Mouse (Mus musculus) CH12.LX (cell line): ENCODE results near the gene Dtnbp1. TPM values are rescaled to one million over a fixed set of nuclear protein-coding genes. Genes with fewer than 3 reads are reported as not detected.

ENCODE experiments used
- DNase-seq: peaks from one replicate; pipeline ENCODE4 v3.0.0-alpha.2; 2013; ENCODE audit errors: extremely low read depth
- H3K27ac ChIP-seq: 2 replicates; pipeline ENCODE4 v1.5.1; 2012; ENCODE audit warnings: low read depth, mild to moderate bottlenecking, control low read depth, moderate library complexity; ENCODE audit not compliant: insufficient read depth
- H3K27me3 ChIP-seq: replicated peaks from 2 replicates; pipeline ENCODE3; 2012; ENCODE audit warnings: inconsistent platforms
- H3K36me3 ChIP-seq, 2 experiments: replicated peaks in 1 of 2; 2 replicates each; pipeline versions ENCODE3 to v1.6.1; 2012; ENCODE audit warnings: inconsistent platforms in 1 of 2, low read length in 1 of 2, mild to moderate bottlenecking in 1 of 2, mixed read lengths in 1 of 2, moderate library complexity in 1 of 2; ENCODE audit not compliant: control insufficient read depth in 1 of 2, insufficient read depth in 1 of 2
- H3K4me1 ChIP-seq, 2 experiments: 2 replicates each; pipeline ENCODE4 v1.6.1; 2012; ENCODE audit warnings: inconsistent platforms in 1 of 2, moderate library complexity in 1 of 2; ENCODE audit not compliant: insufficient read depth in 2 of 2, control insufficient read depth in 1 of 2
- H3K4me2 ChIP-seq: 2 replicates; pipeline ENCODE4 v1.6.1; 2012; ENCODE audit warnings: low read depth, mild to moderate bottlenecking, control low read depth; ENCODE audit not compliant: poor library complexity, insufficient read depth, severe bottlenecking
- H3K4me3 ChIP-seq, 3 experiments: fragments of 150-350 bp in 1 of 3; sonication (generic) in 1 of 3; replicated peaks in 1 of 3; 2 replicates each; pipeline versions ENCODE3 to v1.5.1; 2011 to 2012; ENCODE audit warnings: low read depth in 2 of 3, low read length in 2 of 3, mild to moderate bottlenecking in 2 of 3, moderate library complexity in 2 of 3, control low read depth in 1 of 3, improper control_type of control experiment in 1 of 3, inconsistent platforms in 1 of 3, mixed read lengths in 1 of 3; ENCODE audit not compliant: poor library complexity in 1 of 3
- H3K79me2 ChIP-seq: replicated peaks from 2 replicates; pipeline ENCODE4 v1.6.1; 2012; ENCODE audit warnings: mild to moderate bottlenecking, moderate library complexity; ENCODE audit not compliant: control insufficient read depth, poor library complexity, insufficient read depth, severe bottlenecking; ENCODE audit errors: extremely low read depth
- H3K9ac ChIP-seq: 2 replicates; pipeline ENCODE4 v1.6.1; 2012; ENCODE audit warnings: low read depth, mild to moderate bottlenecking, control low read depth, moderate library complexity; ENCODE audit not compliant: insufficient read depth
- H3K9me3 ChIP-seq: replicated peaks from 2 replicates; pipeline ENCODE3; 2012; ENCODE audit warnings: low read length, inconsistent platforms, mixed read lengths
- BHLHE40 ChIP-seq: IDR thresholded peaks from 2 replicates; pipeline ENCODE4 v1.6.1; 2011; ENCODE audit warnings: mild to moderate bottlenecking, low read depth, low read length, improper control_type of control experiment
- CHD1 ChIP-seq: IDR thresholded peaks from 2 replicates; pipeline ENCODE4 v1.6.1; 2012; ENCODE audit warnings: low read depth, low read length, improper control_type of control experiment, inconsistent platforms
- CHD2 ChIP-seq: IDR thresholded peaks from 2 replicates; pipeline ENCODE4 v1.6.1; 2011; ENCODE audit warnings: low read length, improper control_type of control experiment
- CTCF ChIP-seq, 2 experiments: IDR thresholded peaks in 1 of 2; conservative IDR thresholded peaks in 1 of 2; 2 replicates each; pipeline ENCODE4 v1.5.1; 2011 to 2012; ENCODE audit warnings: low read depth in 2 of 2, low read length in 2 of 2, improper control_type of control experiment in 1 of 2, inconsistent platforms in 1 of 2, mild to moderate bottlenecking in 1 of 2, moderate library complexity in 1 of 2
- EP300 ChIP-seq: IDR thresholded peaks from 2 replicates; pipeline ENCODE4 v1.6.1; 2011; ENCODE audit warnings: low read length, improper control_type of control experiment
- GABPA ChIP-seq: IDR thresholded peaks from 2 replicates; pipeline ENCODE4 v1.6.1; 2012; ENCODE audit warnings: low read depth, low read length, improper control_type of control experiment, inconsistent platforms; ENCODE audit not compliant: insufficient replicate concordance
- JUN ChIP-seq: IDR thresholded peaks from 2 replicates; pipeline ENCODE4 v1.6.1; 2011; ENCODE audit warnings: low read depth, mild to moderate bottlenecking, low read length, improper control_type of control experiment, moderate library complexity; ENCODE audit not compliant: insufficient read depth
- JUND ChIP-seq: conservative IDR thresholded peaks from 2 replicates; pipeline ENCODE4 v1.6.1; 2011; ENCODE audit warnings: low read depth, low read length, improper control_type of control experiment
- MAFK ChIP-seq: IDR thresholded peaks from 2 replicates; pipeline ENCODE4 v1.6.1; 2011; ENCODE audit warnings: low read length, improper control_type of control experiment; ENCODE audit not compliant: insufficient replicate concordance
- MAX ChIP-seq: IDR thresholded peaks from 2 replicates; pipeline ENCODE4 v1.6.1; 2011; ENCODE audit warnings: low read length, improper control_type of control experiment
- MXI1 ChIP-seq: IDR thresholded peaks from 2 replicates; pipeline ENCODE4 v1.6.1; 2011; ENCODE audit warnings: mild to moderate bottlenecking, low read depth, low read length, improper control_type of control experiment
- MYC ChIP-seq: IDR thresholded peaks from 2 replicates; pipeline ENCODE4 v1.6.1; 2011; ENCODE audit warnings: low read depth, mild to moderate bottlenecking, improper control_type of control experiment, low read length
- NELFE ChIP-seq: IDR thresholded peaks from 2 replicates; pipeline ENCODE4 v1.6.1; 2011; ENCODE audit warnings: low read depth, low read length, improper control_type of control experiment
- NRF1 ChIP-seq: IDR thresholded peaks from 2 replicates; pipeline ENCODE4 v1.6.1; 2014; ENCODE audit warnings: low read depth, mild to moderate bottlenecking, inconsistent platforms, low read length, improper control_type of control experiment, moderate library complexity
- PAX5 ChIP-seq: IDR thresholded peaks from 2 replicates; pipeline ENCODE4 v1.6.1; 2012; ENCODE audit warnings: low read length, inconsistent platforms, mixed read lengths
- POLR2A ChIP-seq: IDR thresholded peaks from 2 replicates; pipeline ENCODE4 v1.6.1; 2011; ENCODE audit warnings: low read depth, mild to moderate bottlenecking, improper control_type of control experiment, low read length
- POLR2AphosphoS2 ChIP-seq: IDR thresholded peaks from 2 replicates; pipeline ENCODE4 v1.6.1; 2011; ENCODE audit warnings: low read depth, low read length, improper control_type of control experiment
- SIN3A ChIP-seq: IDR thresholded peaks from 2 replicates; pipeline ENCODE4 v1.6.1; 2012; ENCODE audit warnings: low read length, improper control_type of control experiment, inconsistent platforms
- SMC3 ChIP-seq: IDR thresholded peaks from 2 replicates; pipeline ENCODE4 v1.6.1; 2011; ENCODE audit warnings: low read depth, low read length, improper control_type of control experiment
- TBP ChIP-seq: conservative IDR thresholded peaks from 2 replicates; pipeline ENCODE4 v1.6.1; 2011; ENCODE audit warnings: low read depth, low read length, improper control_type of control experiment
- TCF12 ChIP-seq: IDR thresholded peaks from 2 replicates; pipeline ENCODE4 v1.6.1; 2014; ENCODE audit warnings: low read depth, mild to moderate bottlenecking, inconsistent platforms, low read length, improper control_type of control experiment
- USF1 ChIP-seq: IDR thresholded peaks from 2 replicates; pipeline ENCODE4 v1.6.1; 2014; ENCODE audit warnings: low read depth, mild to moderate bottlenecking, inconsistent platforms, low read length, improper control_type of control experiment
- dilution Hi-C: fragments of 300-500 bp; cut with MboI; formaldehyde crosslinking; loops from 2 replicates; pipeline ENCODE4 v1.14.3; 2020; ENCODE audit warnings: low sequenced_read_pairs; ENCODE audit not compliant: extremely low pct_unique_long_range_greater_than_20kb, extremely low pct_ligation_motif_present
- in situ Hi-C: fragments of 300-500 bp; cut with MboI; formaldehyde crosslinking; loops from 3 replicates; pipeline ENCODE4 v1.14.3; 2019; ENCODE audit warnings: low sequenced_read_pairs, low pct_ligation_motif_present, low pct_unique_long_range_greater_than_20kb, mixed read lengths
- polyA plus RNA-seq: library from polyadenylated mRNA; unstranded; fragments of >175 nt; gene quantifications from 2 replicates; pipeline ENCODE4 v1.2.1, GENCODE M21; 2012; ENCODE audit warnings: low read depth; ENCODE audit not compliant: insufficient read length
- total RNA-seq, 2 experiments: library from RNA; depleted of rRNA; stranded (reverse); fragments of 300-350 nt in 1 of 2; fragments of >200 nt in 1 of 2; gene quantifications; 2 replicates each; pipeline ENCODE4 v1.2.3; 2012 to 2014

Gene Dtnbp1
- total and polyA plus RNA-seq, 3 experiments = 32.4 to 69.2 (median 35.9) TPM

DNA sequence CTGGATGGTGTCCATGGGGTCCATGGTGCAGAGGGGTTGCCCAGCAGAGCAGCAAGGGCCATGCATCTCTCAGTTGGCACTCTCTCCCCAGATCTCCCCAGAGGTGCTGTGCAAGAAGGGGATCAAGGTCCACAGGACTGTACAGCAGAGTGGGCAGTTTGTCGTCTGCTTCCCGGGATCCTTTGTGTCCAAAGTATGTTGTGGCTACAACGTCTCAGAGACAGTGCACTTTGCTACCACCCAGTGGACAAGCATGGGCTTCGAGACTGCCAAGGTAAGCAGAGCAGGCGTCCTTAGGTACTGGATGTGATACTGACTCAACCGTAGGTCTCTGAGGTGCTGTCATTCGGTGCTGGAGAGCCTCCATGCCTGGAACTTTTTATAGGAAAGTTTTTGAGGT lies 88.4 kb downstream of the Dtnbp1 start:
- no peaks in the 10 kb centered on the region for H3K27me3 ChIP-seq
- DNase-seq = no peak
- H3K27ac ChIP-seq = no peak overlapping the region
- no peaks in the 10 kb centered on the region for H3K4me1 ChIP-seq
- no peaks in the 10 kb centered on the region for H3K79me2 ChIP-seq
- in situ Hi-C loops (no loop called here), dilution Hi-C loops (no loop called here)
- peaks cover 62 to 97% of the 10 kb centered on the region in 2 experiments for H3K36me3 ChIP-seq
- no peak overlapping the region for H3K9ac ChIP-seq
- no peak for TF ChIP-seq BHLHE40
- TF ChIP-seq NRF1 = no peak
- no peak for TF ChIP-seq GABPA
- TF ChIP-seq JUN = no peak
- TF ChIP-seq USF1 = no peak
- TF ChIP-seq CHD1 = no peak
- TF ChIP-seq PAX5 = no peak
- TF ChIP-seq NELFE = no peak
- no peak for TF ChIP-seq TBP
- no peak for TF ChIP-seq MAFK
- H3K4me3 ChIP-seq = no peak overlapping the region
- H3K4me2 ChIP-seq = no peak overlapping the region
- no peaks in the 10 kb centered on the region for H3K9me3 ChIP-seq

DNA sequence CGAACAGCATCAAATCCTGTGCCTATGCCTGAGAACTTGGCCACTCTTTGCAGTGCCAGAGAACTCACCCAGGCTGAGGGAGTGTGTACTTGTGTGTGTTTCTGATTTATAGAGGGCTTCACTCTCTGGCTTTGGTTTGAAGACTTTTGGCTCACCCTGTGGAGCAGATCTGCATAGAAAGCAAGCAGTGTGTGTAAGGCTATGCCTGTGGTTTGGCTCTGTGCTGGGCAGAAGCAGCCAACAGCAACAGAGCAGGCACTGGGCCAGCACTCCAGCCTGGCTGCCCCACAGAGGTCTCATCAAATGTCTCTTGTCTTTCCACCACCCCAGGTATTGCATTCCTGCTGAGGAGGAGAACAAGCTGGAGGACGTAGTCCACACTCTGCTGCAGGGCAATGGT lies 89.1 kb downstream of the Dtnbp1 start:
- Histone ChIP-seq H3K36me3 (peaks cover 62 to 96% of the 10 kb centered on the region in 2 experiments), H3K9ac (no peak overlapping the region), H3K27ac (no peak overlapping the region), H3K27me3 (no peaks in the 10 kb centered on the region), H3K9me3 (no peaks in the 10 kb centered on the region), H3K4me1 (peaks cover 0 to 2% of the 10 kb centered on the region in 2 experiments; a peak in 2 of 4 replicates), H3K4me3 (no peak overlapping the region), H3K79me2 (no peaks in the 10 kb centered on the region), H3K4me2 (no peak overlapping the region)
- dilution Hi-C loops = no loop called here
- no peak for TF ChIP-seq POLR2A
- TF ChIP-seq SMC3 = no peak
- no peak for TF ChIP-seq SIN3A
- no peak for TF ChIP-seq TBP
- TF ChIP-seq MXI1 = no peak
- TF ChIP-seq PAX5 = no peak
- TF ChIP-seq JUND = no peak
- no peak for TF ChIP-seq EP300
- TF ChIP-seq MYC = no peak
- in situ Hi-C loops = no loop called here
- no peak for DNase-seq

DNA sequence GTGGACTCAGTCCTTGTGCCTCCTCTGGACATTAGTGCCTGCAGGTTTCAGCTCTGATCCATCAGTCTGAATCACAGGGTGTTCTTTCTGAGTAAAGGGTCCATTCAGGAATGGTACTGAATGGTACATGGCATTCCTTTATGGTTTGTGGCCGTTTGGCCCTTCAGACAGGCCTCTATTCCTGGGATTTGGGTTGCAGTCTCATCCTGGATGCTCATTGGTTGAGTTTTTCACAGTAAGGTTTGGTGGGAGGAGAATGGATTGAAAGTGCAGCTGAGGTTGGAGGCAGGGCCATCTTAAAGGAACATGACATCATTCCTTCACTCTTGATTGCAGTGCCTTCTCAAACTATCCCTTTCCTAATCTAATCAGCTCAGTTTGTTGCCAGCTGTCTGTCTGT lies 93.2 kb downstream of the Dtnbp1 start:
- DNase-seq = no peak
- Histone ChIP-seq H3K4me2 (no peak overlapping the region), H3K4me3 (no peak overlapping the region), H3K79me2 (no peaks in the 10 kb centered on the region), H3K27me3 (no peaks in the 10 kb centered on the region), H3K9me3 (no peaks in the 10 kb centered on the region), H3K36me3 (peaks cover 42 to 91% of the 10 kb centered on the region in 2 experiments), H3K4me1 (peaks cover 5 to 12% of the 10 kb centered on the region in 2 experiments; a peak in 3 of 4 replicates), H3K27ac (no peak overlapping the region), H3K9ac (no peak overlapping the region)
- TF ChIP-seq CTCF (conservative IDR thresholded peaks at IDR 0.05 in 1 of 2, IDR thresholded peaks at IDR 0.05 in 1 of 2; ENCODE audit: low read depth in 2 of 2, low read length in 2 of 2) (no peak), NELFE (no peak), USF1 (no peak), POLR2AphosphoS2 (no peak), NRF1 (no peak), TBP (no peak), SMC3 (no peak), TCF12 (no peak), CHD2 (no peak), MAX (no peak), EP300 (no peak)
- in situ Hi-C loops (no loop called here), dilution Hi-C loops (no loop called here)
